Mouse (Mus musculus): ENCODE data around the gene Smim5.

DNA sequence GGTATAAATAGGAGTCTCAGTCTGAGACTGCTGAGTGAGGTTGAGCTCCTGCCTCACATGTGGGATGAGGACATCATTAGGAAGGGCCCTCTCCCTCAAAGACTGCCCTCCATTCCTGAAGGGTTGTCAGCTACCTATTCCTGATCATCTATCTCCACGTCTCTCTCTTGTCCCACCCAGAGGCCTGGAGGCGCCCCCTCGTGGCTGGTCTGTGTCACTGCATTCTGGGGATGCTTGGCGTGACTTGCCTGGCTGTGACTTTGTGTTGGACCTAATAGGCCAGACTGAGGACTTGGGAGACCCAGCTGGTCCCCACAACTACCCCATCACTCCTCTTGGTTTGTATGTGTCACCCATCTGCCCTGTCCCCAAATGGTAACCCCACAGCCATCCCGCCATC is 18.8 kb upstream of the Smim5 start:
- TF ChIP-seq CTCF (IDR thresholded peaks at IDR 0.05; ENCODE audit: extremely low read depth, insufficient read length, insufficient replicate concordance, low read depth, low read length), result peak; percentile 92
- no peak for TF ChIP-seq POLR2A (IDR thresholded peaks at IDR 0.05; ENCODE audit: low read depth, low read length)
